Mouse (Mus musculus): ENCODE results near the gene A730015C16Rik.

- no peak for TF ChIP-seq CTCF (IDR thresholded peaks at IDR 0.05; ENCODE audit: low read depth)
- no peak for TF ChIP-seq EP300 (IDR thresholded peaks at IDR 0.05; ENCODE audit: low read depth)
Measured at GRCm38 (mm10) chr4:108848505-108848848, at the start of gene A730015C16Rik.
